Mouse (Mus musculus): Measurements from ENCODE around the gene Zfp319.

Gene Zfp319

DNA sequence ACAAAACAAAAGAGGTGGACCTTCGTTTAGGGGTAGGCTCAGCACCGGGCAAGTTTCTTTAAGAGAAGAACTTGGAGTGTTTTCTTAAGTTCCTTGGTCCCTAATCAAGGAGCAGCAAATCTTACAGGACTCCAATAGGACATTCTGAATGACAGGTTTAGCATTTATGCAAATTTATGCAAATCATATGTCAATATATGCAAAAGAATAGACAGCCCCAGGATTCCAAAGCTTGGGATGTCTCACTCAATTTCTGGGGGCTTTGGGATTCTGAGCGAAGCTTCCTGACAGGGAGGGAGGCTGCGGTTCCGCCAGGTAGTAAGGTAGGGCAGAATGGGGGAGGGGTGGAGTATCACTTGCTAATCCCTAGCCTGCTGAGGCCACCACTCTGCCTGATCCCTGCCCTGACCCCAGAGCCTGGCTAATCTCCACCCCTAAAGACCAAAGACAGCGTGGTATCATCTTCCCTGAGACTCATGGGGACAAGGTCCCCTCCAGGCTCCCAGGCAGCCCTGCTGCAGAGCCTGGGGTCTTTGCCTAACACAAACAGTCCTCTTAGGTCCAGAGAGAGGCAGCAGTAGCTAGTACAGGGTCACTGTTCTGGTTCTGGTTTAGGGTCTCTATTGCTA lies 21.3 kb downstream of the Zfp319 start, which contains the start of gene Tepp:
Gene Tepp (plus strand): TSS at position 225 of the 629 bp plus-strand sequence.
- no peak for DNase-seq (ENCODE audit: low spot score in 2 of 2)

DNA sequence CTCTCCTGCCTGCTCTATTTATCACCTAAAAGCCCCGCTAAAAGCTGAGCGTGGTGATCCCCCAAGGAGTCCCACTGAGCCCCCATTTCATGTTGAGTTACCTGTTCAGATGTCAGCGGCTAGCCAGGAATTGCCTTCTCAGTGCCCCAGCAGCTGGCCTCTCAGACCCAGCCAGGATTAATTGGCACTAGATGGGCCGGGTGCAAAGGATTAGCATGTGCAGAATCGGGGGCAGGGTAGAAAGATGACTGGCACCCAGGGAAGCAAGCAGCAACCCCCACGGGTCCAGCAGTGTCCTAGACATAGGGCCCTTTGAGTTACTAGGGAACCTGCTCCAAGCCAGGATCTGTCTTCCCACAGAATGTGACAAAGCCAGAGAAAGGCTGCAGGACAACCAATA lies 25.3 kb downstream of the Zfp319 start, which contains the start of gene Cngb1:
Gene Cngb1 (minus strand): TSS at position 155 of the 400 bp plus-strand sequence.
- DNase-seq (ENCODE audit: low spot score in 2 of 2) = no peak

DNA sequence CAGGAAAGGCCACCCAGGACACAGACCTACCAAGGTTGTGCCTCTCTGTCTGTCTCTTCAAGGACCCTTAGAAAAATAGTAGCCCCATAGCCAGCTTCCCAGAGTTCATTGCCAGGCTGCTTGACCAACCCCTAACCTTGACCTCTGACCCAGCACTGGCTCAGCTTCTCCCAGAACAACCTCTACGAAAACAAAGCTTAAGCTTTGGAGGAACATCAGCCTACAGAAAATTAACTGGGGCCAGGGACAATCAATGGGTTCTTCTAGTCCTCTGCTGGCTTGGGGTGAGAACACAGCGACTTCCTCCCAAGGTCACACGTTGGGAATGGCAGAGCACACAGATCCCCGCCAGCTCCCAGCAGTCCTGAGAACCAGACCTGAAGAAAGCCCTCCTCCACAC lies 26.2 kb downstream of the Zfp319 start:
- no peak for DNase-seq (ENCODE audit: low spot score in 2 of 2)

DNA sequence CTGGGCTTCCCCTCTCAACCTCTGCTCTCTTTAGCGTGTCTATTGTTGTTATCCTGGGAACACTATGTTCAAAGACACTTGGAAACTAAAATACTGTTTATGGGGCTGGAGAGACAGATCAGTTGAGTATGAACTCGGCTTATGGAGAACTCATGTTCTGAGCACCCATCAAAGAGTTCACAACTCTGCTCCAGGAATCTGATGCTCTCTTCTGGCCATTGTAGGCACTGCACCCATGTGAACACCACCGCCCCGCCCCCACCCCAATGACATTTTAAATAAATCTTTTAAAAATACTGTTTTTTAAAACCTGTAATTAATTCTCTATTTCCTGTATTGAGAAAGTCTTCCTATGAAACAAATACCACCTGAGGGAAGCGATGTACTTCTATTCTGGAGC lies 29.3 kb downstream of the Zfp319 start:
- no peak for DNase-seq (ENCODE audit: low spot score in 2 of 2)

DNA sequence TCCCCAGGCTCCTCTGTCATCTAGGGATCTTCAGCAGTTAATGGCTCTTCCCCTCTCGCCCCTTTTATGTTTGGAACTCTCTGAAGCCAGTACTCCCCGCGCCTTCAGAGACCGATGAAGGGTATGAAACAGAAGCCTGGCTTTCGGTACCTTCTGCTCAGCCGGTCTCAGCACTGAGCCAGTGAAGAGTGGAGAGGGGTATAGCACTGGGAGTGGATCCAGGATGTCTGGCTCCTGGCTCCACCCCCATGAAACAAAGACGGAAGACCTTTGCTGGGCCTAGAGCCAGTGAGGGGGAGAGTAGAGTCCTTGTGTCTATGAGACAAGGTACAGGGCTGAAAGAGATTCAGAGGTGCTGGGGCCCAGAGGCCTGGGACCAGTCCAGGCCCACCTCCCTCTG lies 37.9 kb downstream of the Zfp319 start:
- DNase-seq (ENCODE audit: low spot score in 2 of 2) = no peak

DNA sequence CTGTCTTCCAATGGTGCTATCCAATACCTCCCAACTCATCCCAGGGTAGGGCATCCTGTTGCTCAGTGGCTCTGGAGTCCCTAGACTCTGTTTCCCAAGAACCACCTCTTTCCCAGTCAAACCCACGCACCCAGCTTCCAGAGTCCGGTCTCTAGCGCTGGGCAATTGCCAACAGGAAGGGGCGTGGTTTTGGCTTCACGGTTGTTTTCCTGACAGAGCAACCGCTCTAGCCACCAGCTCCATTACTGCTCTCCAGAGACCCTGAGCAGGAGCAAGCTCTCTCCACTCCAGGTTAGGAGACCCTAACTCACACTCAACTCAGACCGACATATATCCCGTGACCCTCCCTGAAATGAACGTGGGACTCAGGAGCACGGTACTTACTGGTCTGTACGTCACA lies 38.6 kb downstream of the Zfp319 start:
- no peak for DNase-seq (ENCODE audit: low spot score in 2 of 2)

DNA sequence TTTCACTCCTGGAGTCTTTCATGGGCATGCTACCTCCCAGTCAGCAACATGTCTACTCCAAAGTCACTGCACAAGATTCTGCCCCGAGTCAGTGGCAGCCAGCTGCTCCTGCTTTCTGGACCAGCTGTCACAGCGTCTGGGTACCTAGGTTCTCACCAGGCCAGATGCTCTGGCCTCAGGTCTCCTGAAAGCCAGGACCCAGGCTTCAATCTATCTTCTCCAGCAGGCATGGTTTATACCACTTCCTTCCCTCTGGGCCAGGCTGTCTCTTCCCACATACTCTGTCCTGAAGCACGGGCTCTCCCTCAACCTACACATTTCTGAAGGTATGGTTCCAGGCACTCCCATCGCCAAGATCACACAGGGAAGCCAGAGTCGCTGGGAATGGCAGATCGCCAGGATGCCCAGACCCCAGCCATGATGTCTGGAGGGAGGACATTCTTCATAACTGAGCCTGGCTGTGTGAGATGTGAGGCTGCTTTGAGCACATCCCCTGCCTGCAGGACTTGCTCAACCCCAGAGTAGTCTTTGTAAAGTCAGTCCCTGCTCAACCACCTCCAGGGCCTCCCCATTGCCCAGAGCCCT lies 42.6 kb downstream of the Zfp319 start:
- no peak for DNase-seq (ENCODE audit: low spot score in 2 of 2)

DNA sequence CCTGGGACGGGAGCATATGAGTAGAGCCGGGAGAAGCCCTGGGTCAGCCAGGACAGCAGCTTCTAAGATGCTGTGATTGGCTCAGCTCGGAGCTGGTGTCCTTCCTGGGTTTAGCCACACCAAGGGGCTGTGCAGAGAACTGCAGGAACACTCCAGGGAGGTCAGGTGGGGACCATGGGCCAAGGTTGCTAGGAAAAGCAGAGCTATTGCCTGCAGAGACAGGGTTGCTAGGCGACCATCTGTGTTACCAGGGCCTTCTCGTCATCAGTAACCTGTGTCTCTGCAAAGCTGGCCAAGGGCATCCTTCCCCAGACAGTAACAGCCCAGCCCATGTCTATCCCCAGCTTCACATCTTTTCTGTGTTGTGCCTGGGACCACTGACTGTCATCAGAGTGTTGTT lies 50.3 kb downstream of the Zfp319 start:
- DNase-seq (ENCODE audit: low spot score in 2 of 2) = peak in 1 of 2 experiments; percentile 4
